Mouse (Mus musculus) embryonic fibroblast, embryonic 13.5 days (primary cell): ENCODE measurements around the gene Csn2.

Source experiments
- CTCF ChIP-seq: IDR thresholded peaks from 2 replicates; pipeline ENCODE4 v1.5.1; 2011; ENCODE audit warnings: mild to moderate bottlenecking, control low read depth, low read length, moderate library complexity, borderline replicate concordance; ENCODE audit not compliant: insufficient read depth
- POLR2A ChIP-seq: IDR thresholded peaks from 2 replicates; pipeline ENCODE4 v1.6.1; 2011; ENCODE audit warnings: low read depth, mild to moderate bottlenecking, control low read depth, low read length, moderate library complexity

DNA sequence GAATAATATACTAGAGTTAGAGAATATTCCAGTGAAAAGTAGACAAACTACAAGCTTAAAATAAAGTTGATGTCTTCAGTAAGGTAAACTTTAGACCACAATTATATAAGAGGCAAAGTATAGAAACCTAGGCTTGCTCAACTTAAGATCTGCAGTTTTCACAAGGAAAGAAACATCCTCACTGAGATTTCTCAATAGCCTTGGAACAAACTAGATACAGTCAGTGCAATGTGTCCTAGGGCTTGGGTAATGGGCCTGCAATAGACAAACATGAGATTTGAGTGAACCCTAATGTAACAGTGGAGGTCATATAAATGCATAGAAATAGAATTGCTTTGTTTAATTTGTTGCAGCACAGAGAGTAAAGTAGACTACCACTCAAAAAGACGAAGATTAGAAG is 6.5 kb upstream of the Csn2 start:
- TF ChIP-seq POLR2A = no peak
- TF ChIP-seq CTCF = no peak
